Mouse (Mus musculus): ENCODE measurements at regions not wholly inside any gene's neighbourhood (a gene's known extent, or its start where the extent isn't known, plus 50 kb on each side); places are given as distances from the start of the nearest gene placed in this dataset.
A peak's percentile ranks its signal among the peaks of the same experiment; 100 is the strongest.

DNA sequence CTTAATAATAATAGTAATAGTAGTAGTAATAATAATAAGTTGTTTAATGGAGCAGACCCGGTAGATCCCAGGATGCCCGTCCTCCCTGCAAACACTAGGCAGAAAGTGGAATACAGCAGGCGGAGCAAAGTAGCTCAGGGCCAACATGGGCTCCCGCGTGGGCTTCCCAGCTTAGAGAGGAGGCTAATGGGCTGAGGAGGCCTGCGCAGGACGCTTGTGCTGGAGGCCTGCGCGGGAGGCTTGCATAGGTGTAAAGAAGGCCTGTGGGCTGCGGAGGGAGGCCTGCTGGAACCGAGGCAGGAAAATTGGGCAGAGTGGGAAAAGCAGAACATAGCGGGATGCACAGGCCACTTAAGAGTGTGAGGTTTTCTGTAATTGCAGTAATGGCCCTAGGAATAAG is 365.4 kb downstream of the Etnk1 start:
- no peak for ATAC-seq (replicated peaks)
- Histone ChIP-seq H3K4me1 (peaks cover 11% of the 10 kb centered on the region), H3K9ac (replicated peaks) (no peak overlapping the region), H3K27me3 (0 out of 2 replicates have a peak, but pooled peaks cover 4% of the 10 kb centered on the region), H3K9me3 (no peaks in the 10 kb centered on the region; the same call in 1 of the 2 replicates), H3K27ac (replicated peaks) (no peak overlapping the region), H3K4me2 (replicated peaks) (no peak overlapping the region), H3K36me3 (no peaks in the 10 kb centered on the region), H3K4me3 (no peak overlapping the region)
- 93% methylated on average over 12 of the region's 12 CpGs for WGBS

DNA sequence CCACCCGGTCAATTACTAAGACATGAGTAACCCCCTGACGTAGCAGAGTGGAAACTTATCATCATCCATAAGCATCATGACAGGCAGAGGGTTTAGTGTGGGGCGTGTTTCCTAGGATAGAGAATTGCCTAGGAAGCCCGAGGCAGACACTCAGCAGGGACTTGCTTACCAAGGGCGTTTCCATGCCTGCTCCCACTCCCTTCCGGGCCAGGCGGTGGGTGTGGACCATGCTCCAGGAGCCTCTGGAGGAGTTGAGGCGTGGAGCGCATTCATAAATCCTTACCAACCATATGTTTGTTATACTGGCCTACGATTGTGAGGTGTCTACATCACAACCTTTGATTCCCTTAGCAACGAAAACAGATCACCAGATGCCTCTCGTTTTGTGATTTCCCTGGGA is 368.2 kb downstream of the Etnk1 start:
- Histone ChIP-seq H3K9me3 (no peaks in the 10 kb centered on the region), H3K27ac (replicated peaks) (no peak overlapping the region), H3K9ac (replicated peaks) (no peak overlapping the region), H3K4me1 (peaks cover 11% of the 10 kb centered on the region), H3K4me3 (no peak overlapping the region), H3K36me3 (no peaks in the 10 kb centered on the region), H3K27me3 (0 out of 2 replicates have a peak, but pooled peaks cover 4% of the 10 kb centered on the region), H3K4me2 (replicated peaks) (no peak overlapping the region)
- ATAC-seq (replicated peaks), result no peak
- WGBS, result 88% methylated on average over 12 of the region's 12 CpGs

DNA sequence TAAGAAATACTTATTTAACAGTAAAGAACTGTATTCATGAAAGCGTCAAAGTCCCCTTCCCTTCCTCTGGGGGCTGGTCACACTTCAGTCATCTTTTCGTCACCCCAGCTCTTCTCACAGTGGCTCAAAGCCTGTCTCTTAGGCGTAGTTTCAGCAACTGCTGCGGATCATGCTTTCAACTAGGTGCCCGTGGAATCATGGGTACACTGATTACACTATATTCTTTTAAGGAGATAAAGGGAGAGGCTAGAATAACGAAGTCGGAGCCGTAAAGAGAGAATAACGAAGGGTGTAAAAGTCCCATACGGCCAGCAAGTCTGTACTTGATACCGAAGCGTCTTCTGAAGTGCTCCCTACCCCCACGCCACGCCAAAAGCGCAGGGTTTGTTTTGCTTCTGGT is 368.7 kb downstream of the Etnk1 start:
- H3K4me3 ChIP-seq, result peak overlapping the region; percentile 8; the same call in 1 of the 2 replicates
- ATAC-seq (replicated peaks), result no peak
- 56% methylated on average over 15 of the region's 15 CpGs for WGBS
- no peaks in the 10 kb centered on the region for H3K36me3 ChIP-seq
- no peak overlapping the region for H3K4me2 ChIP-seq (replicated peaks)
- H3K4me1 ChIP-seq, result peaks cover 8% of the 10 kb centered on the region
- no peaks in the 10 kb centered on the region for H3K9me3 ChIP-seq
- H3K27ac ChIP-seq (replicated peaks), result no peak overlapping the region
- 0 out of 2 replicates have a peak, but pooled peaks cover 4% of the 10 kb centered on the region for H3K27me3 ChIP-seq
- no peak overlapping the region for H3K9ac ChIP-seq (replicated peaks)

DNA sequence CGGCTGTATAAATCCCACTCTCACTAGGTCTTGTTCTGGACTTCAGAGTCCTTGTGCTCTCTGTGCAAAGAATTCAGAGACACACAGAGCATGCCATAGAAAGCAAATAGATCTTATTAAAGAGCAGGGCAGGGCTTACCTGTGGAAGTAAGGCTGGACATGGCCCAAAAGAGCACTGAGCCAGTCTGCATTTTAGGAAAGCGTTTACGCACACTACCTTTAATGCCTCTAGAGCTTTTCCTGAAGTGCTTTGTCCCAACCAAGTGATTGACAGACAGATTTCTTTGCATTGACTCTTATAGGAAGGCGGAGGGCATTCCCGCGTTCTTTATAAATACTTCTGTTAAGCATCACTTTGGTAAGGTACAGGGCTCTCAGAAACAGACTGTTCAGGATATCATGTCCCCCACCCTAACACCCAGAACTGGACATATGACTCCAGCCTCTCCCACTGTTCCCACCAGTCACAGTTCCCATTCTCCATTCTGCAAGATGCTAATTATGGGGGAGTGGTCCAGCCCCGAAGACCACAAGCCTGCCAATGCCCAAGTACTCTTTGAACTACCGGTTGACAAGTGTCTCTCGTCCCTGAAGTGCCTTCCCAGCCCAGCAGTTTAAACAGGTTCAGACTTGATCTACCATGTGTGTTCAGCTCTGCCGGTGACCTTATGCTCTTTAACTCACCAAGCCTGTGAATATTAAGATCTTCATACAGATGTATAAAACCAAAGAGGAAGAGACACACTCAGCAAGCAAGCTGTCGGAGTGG is 369.7 kb downstream of the Etnk1 start:
- WGBS, result 76% methylated on average over 11 of the region's 11 CpGs
- H3K36me3 ChIP-seq, result no peaks in the 10 kb centered on the region
- no peak overlapping the region for H3K9ac ChIP-seq (replicated peaks)
- H3K4me2 ChIP-seq (replicated peaks), result no peak overlapping the region
- no peaks in the 10 kb centered on the region for H3K4me1 ChIP-seq
- no peak overlapping the region for H3K27ac ChIP-seq (replicated peaks)
- H3K27me3 ChIP-seq, result 0 out of 2 replicates have a peak, but pooled peaks cover 4% of the 10 kb centered on the region
- no peak for ATAC-seq (replicated peaks)
- no peaks in the 10 kb centered on the region for H3K9me3 ChIP-seq
- H3K4me3 ChIP-seq, result no peak overlapping the region

DNA sequence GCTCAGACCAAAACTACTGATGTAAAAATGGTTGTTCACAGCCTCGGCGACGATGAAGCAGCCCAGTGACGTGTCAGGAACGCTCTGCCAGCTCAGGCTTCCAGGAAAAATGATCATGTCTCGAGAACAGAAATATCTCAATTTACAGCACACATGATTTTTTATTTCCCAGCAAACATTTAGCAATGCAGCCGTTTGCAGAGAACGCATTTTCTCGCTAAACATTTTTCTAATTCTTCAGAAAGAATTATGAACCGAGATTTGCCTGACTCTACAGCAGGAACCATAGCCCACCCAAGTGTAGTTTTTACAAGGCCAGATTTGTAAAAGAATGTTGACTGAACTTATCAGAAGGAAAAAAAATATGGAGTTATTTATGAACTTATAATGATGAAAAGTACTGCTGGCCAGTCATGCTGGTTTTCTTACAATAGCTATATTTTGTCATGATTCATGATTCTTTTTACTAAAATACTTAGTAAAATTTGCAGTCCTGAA is 380.4 kb downstream of the Etnk1 start:
- Histone ChIP-seq H3K27me3 (no peaks in the 10 kb centered on the region), H3K4me3 (no peak overlapping the region), H3K9ac (replicated peaks) (no peak overlapping the region), H3K4me1 (no peaks in the 10 kb centered on the region), H3K4me2 (replicated peaks) (no peak overlapping the region), H3K9me3 (no peaks in the 10 kb centered on the region), H3K27ac (replicated peaks) (no peak overlapping the region), H3K36me3 (no peaks in the 10 kb centered on the region)
- ATAC-seq (replicated peaks), result no peak
- WGBS, result 85% methylated on average over 10 of the region's 10 CpGs

DNA sequence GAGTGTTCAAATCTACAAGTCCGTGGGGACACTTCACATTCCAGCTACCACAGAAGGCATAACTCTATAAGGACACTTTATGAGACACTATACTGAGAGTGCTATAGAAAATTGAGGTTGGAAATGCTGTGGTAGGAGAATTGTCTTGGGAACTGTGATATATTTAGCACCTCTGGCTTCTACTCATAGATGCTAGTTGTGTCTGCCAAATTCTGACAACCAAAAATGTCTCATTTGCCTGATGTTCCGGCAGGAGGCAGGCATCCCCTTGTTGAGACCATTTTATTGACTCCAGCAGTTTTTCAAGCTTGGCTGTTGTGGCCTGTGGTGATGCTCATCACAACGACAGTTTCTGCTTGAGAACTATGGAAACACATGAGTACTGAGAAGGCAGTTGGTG is 387.9 kb downstream of the Etnk1 start:
- Histone ChIP-seq H3K4me1 (0 out of 2 replicates have a peak, but pooled peaks cover 2% of the 10 kb centered on the region), H3K36me3 (no peaks in the 10 kb centered on the region), H3K9ac (replicated peaks) (no peak overlapping the region), H3K27me3 (no peaks in the 10 kb centered on the region), H3K9me3 (no peaks in the 10 kb centered on the region), H3K4me2 (replicated peaks) (no peak overlapping the region), H3K27ac (replicated peaks) (no peak overlapping the region), H3K4me3 (no peak overlapping the region)
- ATAC-seq (replicated peaks), result no peak
- WGBS, result 86% methylated on average over 3 of the region's 3 CpGs

DNA sequence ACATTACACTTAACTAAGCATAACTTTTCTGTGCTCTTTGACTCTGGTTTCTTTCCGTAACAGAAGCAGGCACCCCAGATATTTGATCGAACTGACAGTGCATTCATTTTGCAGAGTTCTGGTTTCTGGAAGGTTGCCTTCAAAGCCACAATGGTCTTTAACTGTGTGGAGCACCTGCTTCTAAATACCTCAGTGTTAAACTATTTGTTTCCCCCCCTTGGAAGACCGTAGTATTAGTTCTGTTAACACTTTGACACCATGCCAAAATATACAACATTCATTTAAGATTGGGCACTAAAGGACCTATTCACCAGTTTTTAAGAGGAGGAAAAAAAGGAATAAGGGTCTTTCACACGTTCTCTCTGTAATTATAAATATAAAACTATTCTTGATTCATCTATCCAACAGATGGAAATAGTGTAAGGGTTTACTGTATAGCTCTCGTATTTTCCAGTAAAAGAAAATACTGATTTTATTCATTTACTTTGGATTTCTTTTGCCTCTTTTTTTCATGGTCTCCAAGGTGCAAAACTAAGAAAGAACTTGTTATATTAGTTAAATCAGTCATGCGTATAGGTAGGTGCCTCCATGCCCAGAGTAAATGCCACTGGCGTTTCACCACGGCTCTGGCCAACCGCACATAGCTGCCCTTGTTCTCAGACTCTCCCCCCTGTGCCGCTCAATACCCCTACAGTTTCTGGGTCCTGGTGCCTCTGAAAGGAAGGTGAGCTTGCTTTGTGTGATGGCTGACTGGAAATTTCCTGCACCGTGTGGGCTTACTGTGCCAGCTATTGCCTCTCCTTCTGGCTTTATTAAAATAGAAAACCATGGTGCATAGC is 391.2 kb downstream of the Etnk1 start:
- no peaks in the 10 kb centered on the region for H3K9me3 ChIP-seq
- H3K4me3 ChIP-seq, result no peak overlapping the region

DNA sequence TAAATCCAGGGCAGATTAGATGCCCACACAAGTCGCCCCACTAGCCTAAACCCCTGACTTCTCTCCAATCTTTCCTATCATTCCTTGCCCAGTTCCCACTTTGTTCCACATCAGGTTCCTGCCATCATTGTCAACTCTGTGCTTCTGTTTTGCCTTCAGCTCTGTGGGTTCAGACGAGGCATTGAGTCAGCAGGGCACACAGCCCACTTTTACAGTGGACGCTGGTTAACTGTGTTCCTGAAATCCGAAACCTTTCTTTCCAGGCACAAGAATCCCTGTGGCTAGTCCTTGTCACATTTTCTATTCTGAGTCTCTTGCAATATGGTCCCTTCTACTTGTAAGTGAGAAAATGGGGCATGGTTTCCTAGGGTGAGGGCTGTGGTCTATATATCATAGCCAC is 392.3 kb downstream of the Etnk1 start:
- H3K27ac ChIP-seq (replicated peaks), result no peak overlapping the region
- H3K4me3 ChIP-seq, result no peak overlapping the region
- H3K4me2 ChIP-seq (replicated peaks), result no peak overlapping the region
- WGBS, result 62% methylated on average over 4 of the region's 4 CpGs
- no peaks in the 10 kb centered on the region for H3K27me3 ChIP-seq
- H3K9me3 ChIP-seq, result no peaks in the 10 kb centered on the region
- no peaks in the 10 kb centered on the region for H3K36me3 ChIP-seq
- H3K4me1 ChIP-seq, result 0 out of 2 replicates have a peak, but pooled peaks cover 2% of the 10 kb centered on the region
- no peak overlapping the region for H3K9ac ChIP-seq (replicated peaks)
- no peak for ATAC-seq (replicated peaks)

More for the DNA sequence above, 391.2 kb downstream of the Etnk1 start:
- no peak for ATAC-seq (replicated peaks)
- H3K36me3 ChIP-seq, result no peaks in the 10 kb centered on the region
- 40% methylated on average over 11 of the region's 11 CpGs for WGBS
- H3K27me3 ChIP-seq, result no peaks in the 10 kb centered on the region
- H3K4me2 ChIP-seq (replicated peaks), result no peak overlapping the region
- H3K9ac ChIP-seq (replicated peaks), result no peak overlapping the region
- H3K27ac ChIP-seq (replicated peaks), result no peak overlapping the region
- 0 out of 2 replicates have a peak, but pooled peaks cover 2% of the 10 kb centered on the region for H3K4me1 ChIP-seq

DNA sequence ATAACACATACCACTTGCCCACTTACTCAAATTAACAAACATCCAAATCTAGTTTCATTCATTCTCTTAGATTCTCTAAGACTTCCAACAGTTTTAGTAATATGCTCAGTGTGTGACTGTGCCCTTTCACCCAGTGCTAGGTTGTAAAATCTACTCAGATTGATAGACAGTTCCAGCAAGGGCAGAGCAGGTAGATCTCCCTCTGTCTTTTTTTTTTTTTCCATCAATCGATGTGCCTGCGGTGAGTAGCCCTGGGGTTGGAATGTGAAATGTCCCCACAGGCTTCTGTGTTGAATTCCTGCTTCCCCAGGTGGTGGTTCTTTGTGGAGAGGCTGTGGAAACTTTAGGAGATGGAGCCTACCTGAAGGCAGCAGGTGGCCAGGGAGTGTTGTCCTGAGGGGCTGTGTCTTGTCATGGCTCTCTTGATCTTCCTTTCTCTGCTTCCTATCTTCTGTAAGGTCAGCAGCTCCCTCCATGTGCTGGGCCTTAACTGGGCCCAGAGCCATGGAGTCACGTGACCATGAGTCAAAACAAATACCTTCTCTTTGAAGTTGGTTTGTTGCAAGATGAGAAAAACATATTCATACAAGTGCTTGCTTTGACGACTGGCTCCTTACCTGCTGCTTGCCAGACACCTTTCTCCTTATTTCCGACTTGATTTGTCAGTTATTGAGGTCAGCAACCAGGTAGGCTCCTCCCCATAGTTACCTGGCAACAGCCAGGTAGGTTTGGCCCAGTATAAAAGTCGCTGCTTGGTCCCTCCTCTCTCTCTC is 394.5 kb downstream of the Etnk1 start:
- Histone ChIP-seq H3K27me3 (no peaks in the 10 kb centered on the region), H3K36me3 (no peaks in the 10 kb centered on the region), H3K9me3 (no peaks in the 10 kb centered on the region), H3K4me2 (replicated peaks) (no peak overlapping the region), H3K27ac (replicated peaks) (no peak overlapping the region), H3K9ac (replicated peaks) (no peak overlapping the region), H3K4me1 (0 out of 2 replicates have a peak, but pooled peaks cover 2% of the 10 kb centered on the region), H3K4me3 (no peak overlapping the region)
- ATAC-seq (replicated peaks), result no peak
- WGBS, result 75% methylated on average over 6 of the region's 6 CpGs

DNA sequence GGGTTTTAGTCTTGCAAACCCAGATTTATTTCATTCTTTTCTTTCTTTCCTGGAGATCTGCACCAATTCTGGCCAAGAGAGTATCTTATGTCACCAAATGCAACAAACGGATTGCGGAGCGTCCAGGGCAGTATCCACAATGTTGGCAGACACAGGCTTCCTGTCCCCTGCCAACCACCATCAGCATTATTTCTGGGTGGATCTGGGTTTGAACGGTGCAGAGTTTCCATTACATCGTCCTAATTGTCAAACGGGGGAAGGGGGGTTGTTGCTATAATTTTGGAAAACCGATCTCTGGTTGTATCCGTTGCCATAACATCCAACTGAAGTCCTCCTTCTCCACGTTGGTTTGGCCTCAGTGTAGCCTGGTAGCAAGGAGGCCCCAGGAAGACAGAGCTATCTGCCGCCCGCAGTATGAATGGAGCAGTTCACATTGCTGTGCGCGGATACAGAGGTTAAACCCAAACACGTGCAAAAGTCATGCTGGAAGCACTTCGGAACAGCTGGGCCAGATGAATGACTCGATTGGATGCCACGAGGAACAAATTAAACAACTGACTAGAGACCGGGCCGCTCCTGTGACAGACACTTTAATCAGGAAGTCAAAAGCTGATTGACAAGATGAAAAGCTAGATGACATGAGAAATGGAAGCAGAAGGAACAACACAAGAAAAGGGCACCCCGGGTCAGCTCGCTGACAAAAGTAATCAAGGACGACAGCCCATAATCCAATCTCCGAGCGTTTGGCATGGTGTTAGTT is 404.5 kb downstream of the Etnk1 start:
- no peak for ATAC-seq (replicated peaks)
- no peaks in the 10 kb centered on the region for H3K9me3 ChIP-seq
- 80% methylated on average over 24 of the region's 24 CpGs for WGBS
- H3K27me3 ChIP-seq, result no peaks in the 10 kb centered on the region
- no peak overlapping the region for H3K4me3 ChIP-seq
- H3K36me3 ChIP-seq, result no peaks in the 10 kb centered on the region
- H3K4me1 ChIP-seq, result no peaks in the 10 kb centered on the region
- H3K27ac ChIP-seq (replicated peaks), result no peak overlapping the region
- no peak overlapping the region for H3K4me2 ChIP-seq (replicated peaks)
- no peak overlapping the region for H3K9ac ChIP-seq (replicated peaks)

DNA sequence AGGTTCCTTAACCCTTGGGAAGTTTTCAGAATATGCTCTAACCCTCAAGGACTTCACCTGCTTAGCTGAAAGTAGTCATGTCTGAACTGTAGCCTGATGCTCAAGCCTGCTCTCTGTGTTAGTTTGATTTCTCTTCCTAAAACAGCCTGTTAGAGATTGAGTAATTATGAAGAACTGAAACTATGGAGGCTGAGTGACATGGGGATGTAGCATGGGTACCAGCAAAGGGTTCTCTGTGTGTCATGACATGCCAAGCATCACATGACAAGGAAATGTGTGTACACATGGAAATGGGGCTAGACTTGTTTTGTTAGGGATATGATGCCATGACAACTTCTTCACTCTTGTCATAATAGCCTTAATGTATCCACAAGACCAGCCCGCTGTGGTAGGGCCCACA is 412.2 kb downstream of the Etnk1 start:
- Histone ChIP-seq H3K36me3 (no peaks in the 10 kb centered on the region), H3K27ac (replicated peaks) (no peak overlapping the region), H3K9ac (replicated peaks) (no peak overlapping the region), H3K9me3 (no peaks in the 10 kb centered on the region), H3K4me2 (replicated peaks) (no peak overlapping the region), H3K4me3 (no peak overlapping the region), H3K4me1 (no peaks in the 10 kb centered on the region), H3K27me3 (no peaks in the 10 kb centered on the region)
- ATAC-seq (replicated peaks), result no peak
- 90% methylated on average over 1 of the region's 1 CpGs for WGBS
